Mouse (Mus musculus) CH12.LX (cell line): ENCODE measurements at regions not wholly inside any gene's neighbourhood (a gene's known extent, or its start where the extent isn't known, plus 50 kb on each side); places are given as distances from the start of the nearest gene placed in this dataset.

ENCODE experiments used
- DNase-seq: peaks from one replicate; pipeline ENCODE4 v3.0.0-alpha.2; 2013; ENCODE audit errors: extremely low read depth
- H3K27ac ChIP-seq: 2 replicates; pipeline ENCODE4 v1.5.1; 2012; ENCODE audit warnings: low read depth, mild to moderate bottlenecking, control low read depth, moderate library complexity; ENCODE audit not compliant: insufficient read depth
- H3K27me3 ChIP-seq: replicated peaks from 2 replicates; pipeline ENCODE3; 2012; ENCODE audit warnings: inconsistent platforms
- H3K36me3 ChIP-seq, 2 experiments: replicated peaks in 1 of 2; 2 replicates each; pipeline versions ENCODE3 to v1.6.1; 2012; ENCODE audit warnings: inconsistent platforms in 1 of 2, low read length in 1 of 2, mild to moderate bottlenecking in 1 of 2, mixed read lengths in 1 of 2, moderate library complexity in 1 of 2; ENCODE audit not compliant: control insufficient read depth in 1 of 2, insufficient read depth in 1 of 2
- H3K4me1 ChIP-seq, 2 experiments: 2 replicates each; pipeline ENCODE4 v1.6.1; 2012; ENCODE audit warnings: inconsistent platforms in 1 of 2, moderate library complexity in 1 of 2; ENCODE audit not compliant: insufficient read depth in 2 of 2, control insufficient read depth in 1 of 2
- H3K4me2 ChIP-seq: 2 replicates; pipeline ENCODE4 v1.6.1; 2012; ENCODE audit warnings: low read depth, mild to moderate bottlenecking, control low read depth; ENCODE audit not compliant: poor library complexity, insufficient read depth, severe bottlenecking
- H3K4me3 ChIP-seq, 3 experiments: fragments of 150-350 bp in 1 of 3; sonication (generic) in 1 of 3; replicated peaks in 1 of 3; 2 replicates each; pipeline versions ENCODE3 to v1.5.1; 2011 to 2012; ENCODE audit warnings: low read depth in 2 of 3, low read length in 2 of 3, mild to moderate bottlenecking in 2 of 3, moderate library complexity in 2 of 3, control low read depth in 1 of 3, improper control_type of control experiment in 1 of 3, inconsistent platforms in 1 of 3, mixed read lengths in 1 of 3; ENCODE audit not compliant: poor library complexity in 1 of 3
- H3K79me2 ChIP-seq: replicated peaks from 2 replicates; pipeline ENCODE4 v1.6.1; 2012; ENCODE audit warnings: mild to moderate bottlenecking, moderate library complexity; ENCODE audit not compliant: control insufficient read depth, poor library complexity, insufficient read depth, severe bottlenecking; ENCODE audit errors: extremely low read depth
- H3K9ac ChIP-seq: 2 replicates; pipeline ENCODE4 v1.6.1; 2012; ENCODE audit warnings: low read depth, mild to moderate bottlenecking, control low read depth, moderate library complexity; ENCODE audit not compliant: insufficient read depth
- H3K9me3 ChIP-seq: replicated peaks from 2 replicates; pipeline ENCODE3; 2012; ENCODE audit warnings: low read length, inconsistent platforms, mixed read lengths
- CTCF ChIP-seq, 2 experiments: IDR thresholded peaks in 1 of 2; conservative IDR thresholded peaks in 1 of 2; 2 replicates each; pipeline ENCODE4 v1.5.1; 2011 to 2012; ENCODE audit warnings: low read depth in 2 of 2, low read length in 2 of 2, improper control_type of control experiment in 1 of 2, inconsistent platforms in 1 of 2, mild to moderate bottlenecking in 1 of 2, moderate library complexity in 1 of 2
- E2F4 ChIP-seq: IDR thresholded peaks from 2 replicates; pipeline ENCODE4 v1.6.1; 2011; ENCODE audit warnings: low read depth, low read length, improper control_type of control experiment; ENCODE audit not compliant: insufficient replicate concordance
- EP300 ChIP-seq: IDR thresholded peaks from 2 replicates; pipeline ENCODE4 v1.6.1; 2011; ENCODE audit warnings: low read length, improper control_type of control experiment
- ETS1 ChIP-seq: conservative IDR thresholded peaks from 2 replicates; pipeline ENCODE4 v1.6.1; 2012; ENCODE audit warnings: low read depth, mild to moderate bottlenecking, inconsistent platforms, low read length, improper control_type of control experiment, moderate library complexity
- GABPA ChIP-seq: IDR thresholded peaks from 2 replicates; pipeline ENCODE4 v1.6.1; 2012; ENCODE audit warnings: low read depth, low read length, improper control_type of control experiment, inconsistent platforms; ENCODE audit not compliant: insufficient replicate concordance
- JUN ChIP-seq: IDR thresholded peaks from 2 replicates; pipeline ENCODE4 v1.6.1; 2011; ENCODE audit warnings: low read depth, mild to moderate bottlenecking, low read length, improper control_type of control experiment, moderate library complexity; ENCODE audit not compliant: insufficient read depth
- JUND ChIP-seq: conservative IDR thresholded peaks from 2 replicates; pipeline ENCODE4 v1.6.1; 2011; ENCODE audit warnings: low read depth, low read length, improper control_type of control experiment
- MAFK ChIP-seq: IDR thresholded peaks from 2 replicates; pipeline ENCODE4 v1.6.1; 2011; ENCODE audit warnings: low read length, improper control_type of control experiment; ENCODE audit not compliant: insufficient replicate concordance
- MXI1 ChIP-seq: IDR thresholded peaks from 2 replicates; pipeline ENCODE4 v1.6.1; 2011; ENCODE audit warnings: mild to moderate bottlenecking, low read depth, low read length, improper control_type of control experiment
- MYC ChIP-seq: IDR thresholded peaks from 2 replicates; pipeline ENCODE4 v1.6.1; 2011; ENCODE audit warnings: low read depth, mild to moderate bottlenecking, improper control_type of control experiment, low read length
- NELFE ChIP-seq: IDR thresholded peaks from 2 replicates; pipeline ENCODE4 v1.6.1; 2011; ENCODE audit warnings: low read depth, low read length, improper control_type of control experiment
- POLR2AphosphoS2 ChIP-seq: IDR thresholded peaks from 2 replicates; pipeline ENCODE4 v1.6.1; 2011; ENCODE audit warnings: low read depth, low read length, improper control_type of control experiment
- RCOR1 ChIP-seq: conservative IDR thresholded peaks from 2 replicates; pipeline ENCODE4 v1.6.1; 2012; ENCODE audit warnings: low read depth, mild to moderate bottlenecking, inconsistent platforms, low read length, improper control_type of control experiment
- SIN3A ChIP-seq: IDR thresholded peaks from 2 replicates; pipeline ENCODE4 v1.6.1; 2012; ENCODE audit warnings: low read length, improper control_type of control experiment, inconsistent platforms
- TBP ChIP-seq: conservative IDR thresholded peaks from 2 replicates; pipeline ENCODE4 v1.6.1; 2011; ENCODE audit warnings: low read depth, low read length, improper control_type of control experiment
- TCF12 ChIP-seq: IDR thresholded peaks from 2 replicates; pipeline ENCODE4 v1.6.1; 2014; ENCODE audit warnings: low read depth, mild to moderate bottlenecking, inconsistent platforms, low read length, improper control_type of control experiment
- UBTF ChIP-seq: IDR thresholded peaks from 2 replicates; pipeline ENCODE4 v1.6.1; 2012; ENCODE audit warnings: low read depth, mild to moderate bottlenecking, inconsistent platforms, low read length, improper control_type of control experiment, moderate library complexity
- USF2 ChIP-seq: conservative IDR thresholded peaks from 2 replicates; pipeline ENCODE4 v1.6.1; 2011; ENCODE audit warnings: low read depth, low read length, improper control_type of control experiment
- dilution Hi-C: fragments of 300-500 bp; cut with MboI; formaldehyde crosslinking; loops from 2 replicates; pipeline ENCODE4 v1.14.3; 2020; ENCODE audit warnings: low sequenced_read_pairs; ENCODE audit not compliant: extremely low pct_unique_long_range_greater_than_20kb, extremely low pct_ligation_motif_present
- in situ Hi-C: fragments of 300-500 bp; cut with MboI; formaldehyde crosslinking; loops from 3 replicates; pipeline ENCODE4 v1.14.3; 2019; ENCODE audit warnings: low sequenced_read_pairs, low pct_ligation_motif_present, low pct_unique_long_range_greater_than_20kb, mixed read lengths

DNA sequence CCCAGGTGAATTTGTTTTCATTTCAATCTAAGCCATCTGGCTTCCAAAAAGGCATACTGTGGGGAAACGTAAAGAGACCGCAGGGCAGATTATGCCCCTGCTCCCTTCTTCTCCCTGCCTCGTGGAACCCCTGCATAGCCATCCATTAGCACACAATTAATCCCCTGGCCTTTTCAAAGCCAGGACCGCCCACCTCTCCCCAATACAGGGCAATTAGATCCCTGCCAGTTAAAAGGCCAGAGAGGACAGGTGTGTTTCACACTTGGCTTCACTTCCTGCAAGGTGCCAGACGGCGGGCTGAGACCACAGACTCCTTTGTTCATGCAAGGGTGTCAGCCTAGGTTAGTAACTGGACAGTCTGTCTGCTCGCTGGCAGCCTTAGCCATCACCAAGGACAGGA is 93.1 kb upstream of the Kit start:
- DNase-seq = no peak
- no peak overlapping the region for H3K4me2 ChIP-seq
- dilution Hi-C loops (no loop called here), in situ Hi-C loops (no loop called here)
- H3K27ac ChIP-seq = no peak overlapping the region
- no peaks in the 10 kb centered on the region for H3K27me3 ChIP-seq
- H3K36me3 ChIP-seq = no peaks in the 10 kb centered on the region
- H3K4me3 ChIP-seq = no peak overlapping the region
- no peak overlapping the region for H3K9ac ChIP-seq
- peaks cover 0 to 4% of the 10 kb centered on the region in 2 experiments; a peak in 1 of 4 replicates for H3K4me1 ChIP-seq
- no peaks in the 10 kb centered on the region for H3K79me2 ChIP-seq
- no peak for TF ChIP-seq USF2
- TF ChIP-seq MAFK = no peak
- TF ChIP-seq POLR2AphosphoS2 = no peak
- TF ChIP-seq RCOR1 = no peak
- TF ChIP-seq CTCF (conservative IDR thresholded peaks at IDR 0.05 in 1 of 2, IDR thresholded peaks at IDR 0.05 in 1 of 2; ENCODE audit: low read depth in 2 of 2, low read length in 2 of 2) = no peak
- TF ChIP-seq MXI1 = no peak
- no peaks in the 10 kb centered on the region for H3K9me3 ChIP-seq

DNA sequence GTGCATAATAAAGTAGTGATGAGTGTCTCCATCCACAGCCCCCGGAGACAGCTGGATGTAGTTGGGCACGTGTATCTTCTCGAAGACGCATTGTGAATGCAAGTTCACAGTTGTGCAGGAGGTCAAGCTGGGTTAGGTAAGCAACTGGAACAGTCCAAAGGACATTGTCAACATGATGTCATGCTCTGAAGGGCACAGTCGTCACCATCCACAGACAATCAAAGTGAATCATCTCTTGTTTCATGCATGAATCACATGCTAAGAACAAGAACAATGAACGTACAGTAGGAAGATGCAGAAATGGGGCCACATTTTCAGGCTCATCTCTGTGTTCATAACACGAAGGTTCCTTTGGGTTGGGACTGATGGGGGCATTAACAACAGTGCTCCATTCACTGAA is 90.4 kb upstream of the Kit start:
- Histone ChIP-seq H3K27me3 (no peaks in the 10 kb centered on the region), H3K9ac (no peak overlapping the region), H3K79me2 (no peaks in the 10 kb centered on the region), H3K9me3 (no peaks in the 10 kb centered on the region), H3K4me1 (no peaks in the 10 kb centered on the region), H3K36me3 (no peaks in the 10 kb centered on the region), H3K4me2 (no peak overlapping the region), H3K4me3 (no peak overlapping the region), H3K27ac (no peak overlapping the region)
- in situ Hi-C loops (no loop called here), dilution Hi-C loops (no loop called here)
- DNase-seq = no peak
- no peak for TF ChIP-seq TCF12

DNA sequence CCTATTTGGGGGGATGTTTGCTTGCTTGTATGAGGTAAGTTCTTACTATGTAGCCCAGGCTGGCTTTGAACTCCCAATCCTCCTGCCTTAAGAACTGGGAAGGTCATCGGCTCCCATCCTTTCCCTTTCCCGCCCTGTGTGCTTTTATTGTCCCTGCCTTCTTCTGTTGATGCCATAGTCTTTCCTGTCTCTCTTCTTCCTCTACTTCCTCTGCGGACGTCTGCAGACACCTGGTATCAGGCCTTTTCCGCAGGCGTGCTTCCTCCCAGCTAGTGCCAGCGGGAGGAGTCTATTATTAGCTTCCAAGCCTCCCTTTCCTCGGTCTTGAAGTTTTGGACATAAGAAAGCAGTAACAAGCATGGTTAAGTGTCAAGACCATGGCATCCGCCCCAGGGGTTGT is 83.9 kb upstream of the Kit start:
- no peak overlapping the region for H3K27ac ChIP-seq
- H3K9me3 ChIP-seq = no peaks in the 10 kb centered on the region
- no peak overlapping the region for H3K9ac ChIP-seq
- no peaks in the 10 kb centered on the region for H3K36me3 ChIP-seq
- dilution Hi-C loops = no loop called here
- H3K79me2 ChIP-seq = no peaks in the 10 kb centered on the region
- H3K4me2 ChIP-seq = no peak overlapping the region
- H3K4me3 ChIP-seq = no peak overlapping the region
- TF ChIP-seq TBP (no peak), MXI1 (no peak), USF2 (no peak), E2F4 (no peak), UBTF (no peak), JUND (no peak), GABPA (no peak), NELFE (no peak), TCF12 (no peak), MYC (no peak), RCOR1 (no peak), EP300 (no peak), JUN (no peak), SIN3A (no peak), ETS1 (no peak)
- in situ Hi-C loops = no loop called here
- no peak for DNase-seq
- H3K4me1 ChIP-seq = no peaks in the 10 kb centered on the region
- no peaks in the 10 kb centered on the region for H3K27me3 ChIP-seq
